Mouse (Mus musculus): ENCODE data around the gene Gm20388.
"Not testable (repeated sequence)": the region's sequence is repeated elsewhere in the genome, so short reads cannot be mapped to it uniquely, and the experiment has no call there.

The Gm20388 gene

GRCm38 (mm10) chr8:121403821-121404220 lies 1493.2 kb downstream of the Gm20388 start:
- DNase-seq, result no peak

GRCm38 (mm10) chr8:121418081-121418480 lies 1507.4 kb downstream of the Gm20388 start:
- DNase-seq, result peak; percentile 13

- no peak for DNase-seq
These were observed 1508.9 kb downstream of the Gm20388 start for GRCm38 (mm10) chr8:121419551-121419950.

GRCm38 (mm10) chr8:121421009-121421408 lies 1510.4 kb downstream of the Gm20388 start:
- DNase-seq, result peak; percentile 38

GRCm38 (mm10) chr8:121424080-121424479 lies 1513.4 kb downstream of the Gm20388 start:
- DNase-seq, result no peak

- DNase-seq, result no peak
These were observed 1514.0 kb downstream of the Gm20388 start for GRCm38 (mm10) chr8:121424600-121424999.

GRCm38 (mm10) chr8:121431499-121431898 lies 1520.9 kb downstream of the Gm20388 start:
- no peak for DNase-seq

- DNase-seq, result no peak
These were observed 1522.8 kb downstream of the Gm20388 start for GRCm38 (mm10) chr8:121433466-121433865.

- no peak for DNase-seq
These were observed 1526.0 kb downstream of the Gm20388 start for GRCm38 (mm10) chr8:121436656-121437055.

- no peak for DNase-seq
These were observed 1526.9 kb downstream of the Gm20388 start for GRCm38 (mm10) chr8:121437506-121437905.

GRCm38 (mm10) chr8:121438111-121438510 lies 1527.5 kb downstream of the Gm20388 start:
- DNase-seq, result no peak

GRCm38 (mm10) chr8:121439351-121439750 lies 1528.7 kb downstream of the Gm20388 start:
- no peak for DNase-seq

GRCm38 (mm10) chr8:121443361-121443760 lies 1532.7 kb downstream of the Gm20388 start:
- DNase-seq, result no peak

GRCm38 (mm10) chr8:121444521-121444920 lies 1533.9 kb downstream of the Gm20388 start:
- not testable (repeated sequence) for DNase-seq

GRCm38 (mm10) chr8:121445027-121445471 lies 1534.4 kb downstream of the Gm20388 start:
- DNase-seq, result no peak

GRCm38 (mm10) chr8:121446133-121446532 lies 1535.5 kb downstream of the Gm20388 start:
- no peak for DNase-seq

- no peak for DNase-seq
These were observed 1536.2 kb downstream of the Gm20388 start for GRCm38 (mm10) chr8:121446862-121447261.

- no peak for DNase-seq
These were observed 1539.6 kb downstream of the Gm20388 start for GRCm38 (mm10) chr8:121450211-121450610.

GRCm38 (mm10) chr8:121451404-121452076 lies 1540.9 kb downstream of the Gm20388 start:
- peak; percentile 46 for DNase-seq

- no peak for DNase-seq
These were observed 1544.1 kb downstream of the Gm20388 start for GRCm38 (mm10) chr8:121454737-121455136.

- no peak for DNase-seq
These were observed 1550.6 kb downstream of the Gm20388 start for GRCm38 (mm10) chr8:121461192-121461591.

- no peak for DNase-seq
These were observed 1551.5 kb downstream of the Gm20388 start for GRCm38 (mm10) chr8:121462092-121462491.

GRCm38 (mm10) chr8:121468083-121469071 lies 1557.7 kb downstream of the Gm20388 start:
- DNase-seq, result no peak

Data from liver (tissue).